ENCODE assay signal across 8 mouse cellular contexts in genomic region chr9:114400588-114400948, GRCm38 (mm10). TPM values are rescaled to one million over a fixed set of nuclear protein-coding genes. Genes with fewer than 3 reads are reported as not detected.
DNase-seq lines count a peak whose midpoint lies in the region; ATAC-seq and TF ChIP-seq lines count a peak whose summit lies in the region.

No protein-coding gene starts in this region.

- TF ChIP-seq CTCF in heart, adult 2 months (IDR thresholded peaks at IDR 0.05) = no peak

- intact Hi-C loops in heart, adult 2 months (cut with DNase I) = loop anchor here (5.0 kb wide), 1 partner anchor 468 kb away; the partner anchor contains the start of gene Ubp1
- intact Hi-C loops in heart, postnatal 10 days (cut with DNase I) = no loop called here

- no peaks in the 10 kb centered on the region for H3K27me3 ChIP-seq in heart, adult 2 months (ENCODE audit: control insufficient read depth, insufficient read depth, low read length)
- no peaks in the 10 kb centered on the region; the same call in 1 of the 2 replicates for H3K27me3 ChIP-seq in liver, embryonic 11.5 days (replicated peaks; ENCODE audit: control insufficient read depth, insufficient read depth, low read length)

- H3K9ac ChIP-seq in heart, adult 2 months (ENCODE audit: low read depth, low read length) = peak overlapping the region; percentile 1; the same call in 1 of the 2 replicates
- H3K9ac ChIP-seq in liver, embryonic 11.5 days (ENCODE audit: low read depth, low read length) = peak overlapping the region; percentile 84

- no peak for DNase-seq in heart, adult 2 months
- no peak for DNase-seq in heart, postnatal 10 days
- DNase-seq in urinary bladder, adult 2 months (ENCODE audit: low spot score) = peak; percentile 36
- DNase-seq in urinary bladder, postnatal 4 days (ENCODE audit: low spot score in 2 of 2) = no peak
- no peak for DNase-seq in liver, embryonic 11.5 days (ENCODE audit: low spot score)
- DNase-seq in embryo, embryonic 10 days (ENCODE audit: low spot score) = no peak
- DNase-seq in layer of hippocampus, adult 8-10 months (ENCODE audit: low spot score in 2 of 2) = no peak
- DNase-seq in right cerebral cortex, postnatal 14 days = no peak

- H3K36me3 ChIP-seq in heart, adult 2 months (ENCODE audit: control insufficient read depth, insufficient read depth, low read length) = no peaks in the 10 kb centered on the region
- H3K36me3 ChIP-seq in liver, embryonic 11.5 days (ENCODE audit: control insufficient read depth, insufficient read depth, low read length) = peaks cover 15% of the 10 kb centered on the region

- H3K4me2 ChIP-seq in liver, embryonic 11.5 days = peak overlapping the region; percentile 72

- no peaks in the 10 kb centered on the region for H3K9me3 ChIP-seq in liver, embryonic 11.5 days (ENCODE audit: control insufficient read depth, low read length)

- peak; percentile 58 for ATAC-seq in liver, embryonic 11.5 days (replicated peaks; ENCODE audit: low FRiP score)

- TF ChIP-seq EP300 in heart, adult 2 months (IDR thresholded peaks at IDR 0.05; ENCODE audit: insufficient read depth, low read depth, low read length) = no peak

- peak overlapping the region; percentile 99 for H3K27ac ChIP-seq in heart, adult 2 months
- peak overlapping the region; percentile 87 for H3K27ac ChIP-seq in liver, embryonic 11.5 days (ENCODE audit: low read depth, low read length)

- H3K79me2 ChIP-seq in heart, adult 2 months (replicated peaks; ENCODE audit: control insufficient read depth, insufficient read depth, low read length) = peaks cover 4% of the 10 kb centered on the region

- H3K4me3 ChIP-seq in heart, adult 2 months = peak overlapping the region; percentile 95
- H3K4me3 ChIP-seq in liver, embryonic 11.5 days (ENCODE audit: low read depth, low read length) = peak overlapping the region; percentile 65

- WGBS in heart, adult 2 months = 17% methylated on average over 5 of the region's 5 CpGs
- 21% methylated on average over 5 of the region's 5 CpGs for WGBS in liver, embryonic 11.5 days

- no peaks in the 10 kb centered on the region; the same call in 1 of the 2 replicates for H3K4me1 ChIP-seq in heart, adult 2 months (ENCODE audit: control insufficient read depth, insufficient read depth, low read length)
- H3K4me1 ChIP-seq in liver, embryonic 11.5 days (replicated peaks; ENCODE audit: control insufficient read depth, insufficient read depth, low read length) = peaks cover 10% of the 10 kb centered on the region

- TF ChIP-seq POLR2A in heart, adult 2 months (IDR thresholded peaks at IDR 0.05; ENCODE audit: insufficient read depth, low read depth, low read length) = no peak

RNA-seq across cellular contexts. Expression of gene Glb1, which starts 0.3 kb away (rescaled TPM):
- 10 to 100 TPM; 12.2 to 14.8 TPM for total RNA-seq in heart, adult 2 months (2021)
- 20.8 and 27.1 TPM in 2 replicates for polyA plus RNA-seq in heart, adult 2 months (2012; rRNA removed)
- 10 to 100 TPM; 21.5 to 25.1 TPM for total RNA-seq in heart, postnatal 10 days (2021)
- 31.6 and 32.3 TPM in 2 replicates for polyA plus RNA-seq in urinary bladder, adult 2 months (2012; rRNA removed)
- 26.4 and 28.8 TPM in 2 replicates for polyA plus RNA-seq in liver, embryonic 11.5 days (2014; fragmentation: Nextera tagmentation; extraction: Ambion mirVana)
- 10 to 100 TPM; 20.2 to 40.0 (median 30.7) TPM for total RNA-seq in layer of hippocampus, adult 8-10 months (2022)

RNA-seq across cellular contexts. Expression of gene Tmppe, which starts 0.3 kb away (rescaled TPM):
- total RNA-seq in heart, adult 2 months (2021) = 1 to 10 TPM; 3.7 to 3.9 TPM
- polyA plus RNA-seq in heart, adult 2 months (2012; rRNA removed) = 2.7 and 4.9 TPM in 2 replicates
- 1 to 10 TPM; 5.1 to 5.6 TPM for total RNA-seq in heart, postnatal 10 days (2021)
- polyA plus RNA-seq in urinary bladder, adult 2 months (2012; rRNA removed) = 5.0 and 5.8 TPM in 2 replicates
- 5.3 and 5.7 TPM in 2 replicates for polyA plus RNA-seq in liver, embryonic 11.5 days (2014; fragmentation: Nextera tagmentation; extraction: Ambion mirVana)
- total RNA-seq in layer of hippocampus, adult 8-10 months (2022) = 10 to 100 TPM; 10.6 to 13.4 (median 12.4) TPM

RNA-seq across cellular contexts. Expression of gene Crtap, which starts 10.1 kb away (rescaled TPM):
- 10 to 100 TPM; 28.5 to 31.2 TPM for total RNA-seq in heart, adult 2 months (2021)
- polyA plus RNA-seq in heart, adult 2 months (2012; rRNA removed) = 67.7 and 97.4 TPM in 2 replicates
- total RNA-seq in heart, postnatal 10 days (2021) = 10 to 100 TPM; 61.0 to 66.3 TPM
- polyA plus RNA-seq in urinary bladder, adult 2 months (2012; rRNA removed) = 93.7 and 105 TPM in 2 replicates
- 45.7 and 46.8 TPM in 2 replicates for polyA plus RNA-seq in liver, embryonic 11.5 days (2014; fragmentation: Nextera tagmentation; extraction: Ambion mirVana)
- total RNA-seq in layer of hippocampus, adult 8-10 months (2022) = 1 to 10 TPM; 6.1 to 9.8 (median 8.3) TPM
